Mouse (Mus musculus) midbrain, postnatal 0 days (tissue): ENCODE data around the gene Cep350. TPM values are rescaled to one million over a fixed set of nuclear protein-coding genes. Genes with fewer than 3 reads are reported as not detected.
A peak's percentile ranks its signal among the peaks of the same experiment; 100 is the strongest.

Experiments
- ATAC-seq: fragments of 200-750 bp; cut with Nextera tagmentation; 2 replicates; pipeline ENCODE4 v1.8.0; 2017; ENCODE audit warnings: moderate number of reproducible peaks, mild to moderate bottlenecking, moderate TSS enrichment, moderate library complexity; ENCODE audit not compliant: low FRiP score
- DNase-seq: peaks from one replicate; pipeline ENCODE4 v3.0.0-alpha.2; 2015; ENCODE audit warnings: low spot score
- H3K27ac ChIP-seq: fragments of 300-500 bp; sonication (generic); 2 replicates; pipeline ENCODE4 v1.5.1; 2014; ENCODE audit warnings: low read depth, mild to moderate bottlenecking, low read length, mixed read lengths
- H3K27me3 ChIP-seq: fragments of 300-500 bp; sonication (generic); 2 replicates; pipeline ENCODE4 v1.6.1; 2014; ENCODE audit warnings: low read length, control low read depth, mixed read lengths; ENCODE audit not compliant: insufficient read depth
- H3K36me3 ChIP-seq: fragments of 300-500 bp; sonication (generic); 2 replicates; pipeline ENCODE4 v1.6.1; 2014; ENCODE audit warnings: low read length, control low read depth, mixed read lengths; ENCODE audit not compliant: insufficient read depth
- H3K4me1 ChIP-seq: fragments of 300-500 bp; sonication (generic); 2 replicates; pipeline ENCODE4 v1.6.1; 2014; ENCODE audit warnings: mild to moderate bottlenecking, control low read depth, antibody characterized with exemption, low read length, mixed read lengths; ENCODE audit not compliant: insufficient read depth
- H3K4me2 ChIP-seq: fragments of 300-500 bp; sonication (generic); 2 replicates; pipeline ENCODE4 v1.6.1; 2014; ENCODE audit warnings: low read depth, mild to moderate bottlenecking, low read length, mixed read lengths; ENCODE audit not compliant: poor library complexity, severe bottlenecking
- H3K4me3 ChIP-seq: fragments of 300-500 bp; sonication (generic); 2 replicates; pipeline ENCODE4 v1.5.1; 2014; ENCODE audit warnings: low read depth, mild to moderate bottlenecking, low read length, moderate library complexity
- H3K9ac ChIP-seq: fragments of 300-500 bp; sonication (generic); replicated peaks from 2 replicates; pipeline ENCODE4 v1.6.1; 2014; ENCODE audit warnings: mild to moderate bottlenecking, low read length, moderate library complexity, mixed read lengths; ENCODE audit not compliant: poor library complexity, severe bottlenecking
- H3K9me3 ChIP-seq: fragments of 300-500 bp; sonication (generic); 2 replicates; pipeline ENCODE4 v1.6.1; 2016; ENCODE audit warnings: low read length, control low read depth
- CTCF ChIP-seq: IDR thresholded peaks from 2 replicates; pipeline ENCODE4 v1.5.1; 2016; ENCODE audit warnings: antibody characterized with exemption, mild to moderate bottlenecking
- WGBS: fragments of 180-500 bp; shearing (Covaris S2); extraction: QIAGEN DNeasy Blood & Tissue Kit; methylation state at CpG from one replicate; pipeline ENCODE4 v1.1.7; 2014; 5-methylcytosine and 5-hydroxymethylcytosine counted together
- polyA plus RNA-seq: library from polyadenylated mRNA; unstranded; fragments of >200 nt; fragmentation: Nextera tagmentation; extraction: Ambion mirVana; gene quantifications from 2 replicates; pipeline ENCODE4 v1.2.1, GENCODE M21; 2015
- total RNA-seq: library from RNA; depleted of rRNA; stranded (reverse); fragments of >200 nt; gene quantifications from 2 replicates; pipeline ENCODE4 v1.2.3, GENCODE M21; 2014

Gene Cep350
- total and polyA plus RNA-seq, 2 experiments from 2014 or later: 13.0 to 33.2 TPM

DNA sequence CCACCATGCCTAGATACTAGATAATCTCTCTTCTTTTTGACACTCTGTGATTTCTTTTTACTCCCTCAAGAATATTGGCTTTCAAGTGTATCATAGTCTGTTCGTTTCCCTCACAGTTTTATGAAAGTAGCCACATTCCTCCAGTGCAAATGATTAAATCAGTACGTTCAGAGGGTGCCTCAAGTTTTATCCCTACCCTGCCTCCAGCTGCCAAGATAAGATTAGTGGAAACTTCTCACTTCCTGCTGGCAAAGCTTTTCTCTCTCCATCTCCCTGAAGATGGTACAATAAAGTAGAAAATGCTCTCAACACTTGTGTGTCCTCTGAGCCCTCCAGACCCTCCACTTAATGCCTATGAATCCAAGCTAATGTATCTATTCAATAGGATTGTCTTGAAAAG, 1.9 kb upstream of the Cep350 start:
- 42% methylated on average over 2 of the region's 2 CpGs for WGBS
- Histone ChIP-seq H3K9ac (no peak overlapping the region), H3K27ac (no peak overlapping the region), H3K4me3 (no peak overlapping the region), H3K9me3 (no peaks in the 10 kb centered on the region), H3K27me3 (no peaks in the 10 kb centered on the region), H3K4me2 (no peak overlapping the region; the same call in 1 of the 2 replicates), H3K4me1 (0 out of 2 replicates have a peak, but pooled peaks cover 2% of the 10 kb centered on the region), H3K36me3 (no peaks in the 10 kb centered on the region)
- TF ChIP-seq CTCF: no peak
- DNase-seq (no peak), ATAC-seq (no peak)

DNA sequence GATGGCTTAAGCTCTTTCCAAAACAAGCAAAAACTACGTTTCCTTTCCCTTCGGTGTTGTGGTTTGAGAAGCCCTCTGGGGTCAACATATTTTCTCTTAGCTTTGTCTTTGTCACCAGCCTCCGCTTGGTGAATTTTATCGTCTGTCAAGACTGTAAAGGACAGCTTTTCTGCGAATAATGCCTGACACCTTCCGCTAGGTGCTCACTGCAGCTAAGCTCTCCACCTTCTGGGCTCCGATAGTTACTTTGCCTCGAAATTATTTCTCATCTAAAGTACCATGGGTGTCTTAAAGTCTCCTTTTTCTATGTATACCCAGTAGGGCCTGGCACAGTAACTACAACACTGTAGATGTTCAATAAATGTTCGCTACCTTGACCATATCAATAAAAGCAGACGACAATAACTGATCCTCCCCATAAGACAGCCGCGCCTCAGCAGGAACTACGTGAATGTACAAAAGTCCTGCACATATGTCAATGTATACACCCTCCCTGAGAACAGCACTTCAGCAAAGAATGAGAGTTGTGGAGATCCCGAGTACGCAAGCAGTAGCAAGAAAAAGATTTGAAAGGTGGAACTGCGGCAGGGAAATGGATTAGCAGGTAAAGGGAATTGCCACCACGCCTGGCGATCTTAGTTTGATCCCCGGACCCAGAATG, 794 bp upstream of the Cep350 start:
- TF ChIP-seq CTCF: peak; percentile 53
- peak overlapping the region; percentile 95 for H3K27ac ChIP-seq
- peak overlapping the region; percentile 99 for H3K4me3 ChIP-seq
- H3K9ac ChIP-seq: peak overlapping the region; percentile 99
- 0 out of 2 replicates have a peak, but pooled peaks cover 2% of the 10 kb centered on the region for H3K4me1 ChIP-seq
- peak; percentile 24; the same call in 1 of the 2 replicates for ATAC-seq
- no peaks in the 10 kb centered on the region for H3K36me3 ChIP-seq
- no peak for DNase-seq
- 4% methylated on average over 19 of the region's 19 CpGs for WGBS
- no peaks in the 10 kb centered on the region for H3K9me3 ChIP-seq
- H3K27me3 ChIP-seq: no peaks in the 10 kb centered on the region
- H3K4me2 ChIP-seq: peak overlapping the region; percentile 68

GRCm38 (mm10) chr1:155972146-155973067, 648 bp downstream of the Cep350 start:
- peak overlapping the region; percentile 95 for H3K27ac ChIP-seq
- H3K9me3 ChIP-seq: no peaks in the 10 kb centered on the region
- no peaks in the 10 kb centered on the region for H3K27me3 ChIP-seq
- H3K4me1 ChIP-seq: 0 out of 2 replicates have a peak, but pooled peaks cover 2% of the 10 kb centered on the region
- peak; percentile 59 for ATAC-seq
- H3K9ac ChIP-seq: peak overlapping the region; percentile 99
- peak overlapping the region; percentile 99 for H3K4me3 ChIP-seq
- peak overlapping the region; percentile 66 for H3K4me2 ChIP-seq
- peak; percentile 8 for DNase-seq
- 3% methylated on average over 34 of the region's 51 CpGs for WGBS
- no peaks in the 10 kb centered on the region for H3K36me3 ChIP-seq
- TF ChIP-seq CTCF: no peak

DNA sequence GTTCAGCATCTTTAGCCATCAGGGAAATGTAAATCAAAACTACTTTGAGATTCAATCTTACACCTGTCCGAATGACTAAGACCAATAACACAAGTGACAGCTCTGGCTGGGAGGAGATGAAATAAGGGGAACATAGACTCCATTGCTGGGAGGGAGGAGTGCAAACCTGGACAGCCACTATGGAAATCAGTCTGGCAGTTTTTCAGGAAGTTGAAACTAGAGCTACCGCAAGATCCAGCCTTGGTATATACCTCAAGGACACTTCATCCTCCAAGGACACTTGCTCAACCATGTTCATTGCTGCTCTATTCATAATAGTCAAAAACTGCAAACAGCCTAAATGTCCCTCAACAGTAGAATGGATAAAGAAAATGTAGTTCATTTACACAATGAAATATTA, 23.9 kb downstream of the Cep350 start:
- H3K36me3 ChIP-seq: peaks cover 29% of the 10 kb centered on the region
- WGBS: 94% methylated on average over 2 of the region's 2 CpGs

DNA sequence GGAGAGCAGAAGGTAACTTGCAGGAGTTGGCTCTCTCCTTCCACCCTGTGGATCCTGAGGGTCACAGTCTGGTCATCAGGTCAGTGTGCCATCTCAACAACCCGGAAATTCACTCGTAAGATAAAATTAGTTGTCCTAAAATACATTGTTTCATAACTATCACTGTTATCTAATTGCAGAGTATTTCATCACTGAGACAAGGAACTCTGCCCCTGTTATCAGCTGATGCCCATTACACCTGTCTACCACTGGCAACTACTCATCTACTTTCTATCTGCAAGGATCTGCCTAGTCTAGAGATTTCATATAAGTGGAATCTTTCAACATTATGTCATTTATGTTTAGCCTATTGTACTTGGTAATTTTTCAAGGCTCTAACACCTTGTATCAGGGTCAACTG, 28.7 kb downstream of the Cep350 start:
- no peak overlapping the region for H3K4me2 ChIP-seq
- no peaks in the 10 kb centered on the region for H3K4me1 ChIP-seq
- WGBS: 93% methylated on average over 2 of the region's 2 CpGs
- no peak for TF ChIP-seq CTCF
- no peak overlapping the region for H3K27ac ChIP-seq
- H3K4me3 ChIP-seq: no peak overlapping the region
- no peak for DNase-seq
- no peaks in the 10 kb centered on the region for H3K27me3 ChIP-seq
- H3K9me3 ChIP-seq: no peaks in the 10 kb centered on the region
- peaks cover 18% of the 10 kb centered on the region for H3K36me3 ChIP-seq
- H3K9ac ChIP-seq: no peak overlapping the region
- ATAC-seq: no peak

More for the DNA sequence above, 23.9 kb downstream of the Cep350 start:
- no peak overlapping the region for H3K9ac ChIP-seq
- ATAC-seq (no peak), DNase-seq (no peak)
- H3K4me3 ChIP-seq: no peak overlapping the region
- H3K9me3 ChIP-seq: no peaks in the 10 kb centered on the region
- H3K4me2 ChIP-seq: no peak overlapping the region
- TF ChIP-seq CTCF: no peak
- H3K27me3 ChIP-seq: no peaks in the 10 kb centered on the region
- H3K27ac ChIP-seq: no peak overlapping the region
- no peaks in the 10 kb centered on the region for H3K4me1 ChIP-seq

DNA sequence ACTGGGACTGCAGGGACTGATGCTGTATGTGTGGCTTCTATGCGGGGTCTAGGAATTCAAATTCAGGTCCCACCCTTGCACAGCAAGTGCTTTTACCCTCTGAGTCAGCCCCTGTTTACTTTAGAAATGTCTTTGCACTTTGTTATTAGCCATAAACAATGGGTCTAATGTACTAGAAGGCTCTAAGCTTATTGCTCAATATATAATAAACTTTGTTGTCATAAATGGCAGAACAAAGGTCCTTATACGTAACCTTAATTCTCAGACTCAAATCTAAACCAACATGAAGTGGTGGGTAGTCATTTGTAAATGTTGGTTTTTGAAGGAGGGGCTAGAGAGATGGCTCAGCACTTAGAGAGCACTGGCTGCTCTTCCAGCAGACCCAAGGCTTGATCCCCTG, 35.6 kb downstream of the Cep350 start:
- no peak overlapping the region for H3K4me3 ChIP-seq
- DNase-seq (no peak), ATAC-seq (no peak)
- no peaks in the 10 kb centered on the region for H3K4me1 ChIP-seq
- H3K36me3 ChIP-seq: peaks cover 35% of the 10 kb centered on the region
- no peak overlapping the region for H3K9ac ChIP-seq
- no peak overlapping the region for H3K27ac ChIP-seq
- H3K9me3 ChIP-seq: no peaks in the 10 kb centered on the region
- WGBS: 96% methylated on average over 2 of the region's 2 CpGs
- no peak overlapping the region for H3K4me2 ChIP-seq
- no peak for TF ChIP-seq CTCF
- no peaks in the 10 kb centered on the region for H3K27me3 ChIP-seq
